Mouse (Mus musculus) heart, adult 2 months (tissue): ENCODE measurements at regions not wholly inside any gene's neighbourhood (a gene's known extent, or its start where the extent isn't known, plus 50 kb on each side); places are given as distances from the start of the nearest gene placed in this dataset.

ENCODE experiments used
- DNase-seq, 2 experiments: peaks; one replicate each; pipeline ENCODE4 v3.0.0; 2021
- H3K27ac ChIP-seq: fragments of 200-600 bp; 2 replicates; pipeline ENCODE4 v1.8.1; 2022
- H3K27me3 ChIP-seq: fragments of 200-500 bp; 2 replicates; pipeline ENCODE4 v1.6.1; 2012; ENCODE audit warnings: mild to moderate bottlenecking, low read length, inconsistent platforms, mixed read lengths; ENCODE audit not compliant: control insufficient read depth, insufficient read depth
- H3K36me3 ChIP-seq: fragments of 200-500 bp; 2 replicates; pipeline ENCODE4 v1.6.1; 2012; ENCODE audit warnings: low read length, inconsistent platforms; ENCODE audit not compliant: control insufficient read depth, insufficient read depth
- H3K4me1 ChIP-seq: fragments of 200-500 bp; 2 replicates; pipeline ENCODE4 v1.6.1; 2011; ENCODE audit warnings: low read length; ENCODE audit not compliant: control insufficient read depth, insufficient read depth
- H3K4me3 ChIP-seq: fragments of 200-600 bp; 2 replicates; pipeline ENCODE4 v1.8.1; 2022
- H3K79me2 ChIP-seq: fragments of 200-500 bp; replicated peaks from 2 replicates; pipeline ENCODE4 v1.6.1; 2012; ENCODE audit warnings: mild to moderate bottlenecking, inconsistent platforms, low read length, moderate library complexity, mixed read lengths; ENCODE audit not compliant: control insufficient read depth, insufficient read depth
- H3K9ac ChIP-seq: fragments of 200-500 bp; 2 replicates; pipeline ENCODE4 v1.6.1; 2012; ENCODE audit warnings: low read depth, mild to moderate bottlenecking, control low read depth, inconsistent platforms, low read length, mixed read lengths
- CTCF ChIP-seq: fragments of 200-600 bp; IDR thresholded peaks from 2 replicates; pipeline ENCODE4 v1.8.1; 2022; ENCODE audit warnings: antibody characterized with exemption, mild to moderate bottlenecking, moderate library complexity
- EP300 ChIP-seq: fragments of 200-500 bp; IDR thresholded peaks from 2 replicates; pipeline ENCODE4 v1.6.1; 2011; ENCODE audit warnings: low read depth, low read length, control low read depth; ENCODE audit not compliant: insufficient read depth
- POLR2A ChIP-seq: fragments of 200-500 bp; IDR thresholded peaks from 2 replicates; pipeline ENCODE4 v1.6.1; 2011; ENCODE audit warnings: mild to moderate bottlenecking, low read depth, low read length, control low read depth; ENCODE audit not compliant: insufficient read depth
- whole genome bisulfite sequencing: fragments of 180-500 bp; shearing (Covaris S2); methylation state at CpG from one replicate; pipeline ENCODE4 v1.1.7; 2018; 5-methylcytosine and 5-hydroxymethylcytosine counted together
- intact Hi-C: fragments of 180-260 bp; cut with DNase I; formaldehyde crosslinking; loops from one replicate; pipeline ENCODE4 v1.15.1; 2025

- WGBS, result 77% methylated on average over 4 of the region's 4 CpGs
These were observed 72.1 kb upstream of the Gm14444 start for GRCm38 (mm10) chr2:174937930-174938329.

GRCm38 (mm10) chr2:174942221-174942620 is 67.8 kb upstream of the Gm14444 start:
- no peak overlapping the region for H3K4me3 ChIP-seq
- no peaks in the 10 kb centered on the region for H3K27me3 ChIP-seq
- no peaks in the 10 kb centered on the region for H3K4me1 ChIP-seq
- no peak for DNase-seq
- H3K36me3 ChIP-seq, result no peaks in the 10 kb centered on the region
- intact Hi-C loops, result no loop called here
- no peaks in the 10 kb centered on the region for H3K79me2 ChIP-seq
- no peak overlapping the region for H3K9ac ChIP-seq
- TF ChIP-seq CTCF (no peak), POLR2A (no peak), EP300 (no peak)
- no peak overlapping the region for H3K27ac ChIP-seq
- 82% methylated on average over 4 of the region's 4 CpGs for WGBS

More at GRCm38 (mm10) chr2:174937930-174938329, 72.1 kb upstream of the Gm14444 start:
- no peak overlapping the region for H3K9ac ChIP-seq
- H3K36me3 ChIP-seq, result no peaks in the 10 kb centered on the region
- no peaks in the 10 kb centered on the region for H3K79me2 ChIP-seq
- no peak for DNase-seq
- no peaks in the 10 kb centered on the region for H3K4me1 ChIP-seq
- no peaks in the 10 kb centered on the region for H3K27me3 ChIP-seq
- intact Hi-C loops, result no loop called here
- H3K27ac ChIP-seq, result no peak overlapping the region
- TF ChIP-seq CTCF (no peak), EP300 (no peak), POLR2A (no peak)
- H3K4me3 ChIP-seq, result no peak overlapping the region

- H3K36me3 ChIP-seq, result no peaks in the 10 kb centered on the region
- H3K79me2 ChIP-seq, result no peaks in the 10 kb centered on the region
- 73% methylated on average over 8 of the region's 8 CpGs for WGBS
- no peaks in the 10 kb centered on the region for H3K27me3 ChIP-seq
- no peak for DNase-seq
- no peaks in the 10 kb centered on the region for H3K4me1 ChIP-seq
- no peak overlapping the region for H3K27ac ChIP-seq
- no peak overlapping the region for H3K9ac ChIP-seq
- TF ChIP-seq CTCF, result no peak
- TF ChIP-seq EP300, result no peak
- TF ChIP-seq POLR2A, result no peak
- H3K4me3 ChIP-seq, result no peak overlapping the region
- intact Hi-C loops, result no loop called here
These were observed 61.9 kb upstream of the Gm14444 start for GRCm38 (mm10) chr2:174948106-174948505.
